Mouse (Mus musculus) spleen, adult 18-20 months (tissue): ENCODE measurements at regions not wholly inside any gene's neighbourhood (a gene's known extent, or its start where the extent isn't known, plus 50 kb on each side); places are given as distances from the start of the nearest gene placed in this dataset.

Experiments
- DNase-seq, 2 experiments: peaks; one replicate each; pipeline ENCODE4 v3.0.0; 2022; ENCODE audit warnings: mixed read lengths in 2 of 2

- DNase-seq, result no peak
Observed at GRCm38 (mm10) chr2:178840975-178841374, 410.6 kb downstream of the Cdh26 start.

DNA sequence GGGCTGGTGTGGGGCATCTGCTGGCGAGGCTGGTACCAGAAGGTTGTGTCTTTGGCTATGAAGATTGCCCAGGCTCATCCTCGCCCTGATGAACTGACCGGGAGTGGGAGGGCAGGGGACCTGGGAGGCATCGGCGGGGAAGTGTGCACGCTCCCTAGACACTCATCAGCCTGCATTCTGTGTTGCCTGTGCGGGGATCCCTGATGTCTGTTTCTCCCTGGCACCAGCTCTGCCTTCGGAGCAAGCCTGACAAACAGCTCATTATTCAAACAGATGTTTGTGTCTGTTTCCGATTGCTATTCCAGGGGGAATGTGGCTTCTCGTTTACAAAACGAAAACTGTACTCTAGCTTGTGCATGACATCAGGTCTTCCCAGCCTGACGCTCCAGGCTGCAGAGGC is 412.3 kb downstream of the Cdh26 start:
- no peak for DNase-seq

DNA sequence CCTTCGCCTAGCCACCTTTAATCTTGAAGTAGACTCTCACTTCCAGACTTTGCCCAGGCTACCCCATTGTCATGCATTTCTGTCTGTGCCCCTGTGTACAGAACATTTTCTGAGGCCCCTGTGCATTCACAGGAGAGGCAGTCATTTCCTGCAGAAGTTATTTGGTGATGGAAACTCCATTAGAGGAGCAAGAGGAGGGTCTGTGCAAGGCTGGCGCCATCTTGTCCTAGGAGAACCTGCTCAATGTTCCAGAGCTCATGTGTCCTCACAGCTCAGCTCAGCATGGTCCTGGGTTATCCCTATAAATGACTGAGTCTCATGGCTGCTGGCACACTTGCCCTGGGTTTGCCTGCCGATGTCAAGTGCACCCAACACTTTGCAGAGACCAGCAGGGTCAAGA is 413.1 kb downstream of the Cdh26 start:
- DNase-seq, result no peak

- DNase-seq, result no peak
Observed at GRCm38 (mm10) chr2:178844561-178844960, 414.2 kb downstream of the Cdh26 start.

DNA sequence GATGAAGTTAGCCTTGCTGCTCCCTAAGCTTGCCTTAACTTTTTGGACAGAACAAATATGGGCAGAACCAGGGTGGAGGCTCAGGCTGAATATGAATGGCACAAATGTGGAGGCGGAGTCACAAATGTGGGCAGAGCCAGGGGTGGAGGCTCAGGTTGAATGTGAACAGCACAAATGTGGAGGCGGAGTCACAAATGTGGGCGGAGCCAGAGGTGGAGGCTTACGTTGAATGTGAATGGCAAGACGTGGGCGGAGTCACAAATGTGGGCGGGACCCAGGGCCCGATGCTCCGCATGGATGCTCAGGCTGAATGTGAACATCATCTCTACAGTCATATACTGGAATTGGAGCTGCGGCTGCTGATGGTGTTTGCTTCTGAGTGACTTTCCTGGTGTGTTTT is 420.0 kb downstream of the Cdh26 start:
- DNase-seq, result no peak

GRCm38 (mm10) chr2:178850769-178851168 is 420.4 kb downstream of the Cdh26 start:
- no peak for DNase-seq

DNA sequence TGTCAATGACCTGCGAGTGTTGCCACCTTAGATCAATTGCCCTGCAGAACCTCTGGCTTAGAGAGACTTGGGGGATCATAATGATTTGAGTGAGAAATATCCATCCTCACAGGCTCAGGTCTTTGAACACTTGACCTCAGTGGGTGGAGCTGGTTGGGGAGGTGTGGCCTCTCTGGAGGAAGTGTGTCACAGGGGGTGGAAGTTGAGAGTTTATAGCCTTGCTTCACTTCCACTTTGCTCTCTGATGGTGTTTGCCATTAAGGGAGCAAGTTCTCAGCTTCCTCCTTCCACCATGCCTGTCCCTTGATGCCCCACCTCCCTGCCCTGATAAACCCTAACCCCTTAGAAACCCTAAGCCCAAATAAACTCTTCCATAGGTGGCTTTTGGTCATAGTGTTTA is 423.7 kb downstream of the Cdh26 start:
- no peak for DNase-seq

- DNase-seq, result no peak
Observed at GRCm38 (mm10) chr2:178854760-178855159, 424.4 kb downstream of the Cdh26 start.

DNA sequence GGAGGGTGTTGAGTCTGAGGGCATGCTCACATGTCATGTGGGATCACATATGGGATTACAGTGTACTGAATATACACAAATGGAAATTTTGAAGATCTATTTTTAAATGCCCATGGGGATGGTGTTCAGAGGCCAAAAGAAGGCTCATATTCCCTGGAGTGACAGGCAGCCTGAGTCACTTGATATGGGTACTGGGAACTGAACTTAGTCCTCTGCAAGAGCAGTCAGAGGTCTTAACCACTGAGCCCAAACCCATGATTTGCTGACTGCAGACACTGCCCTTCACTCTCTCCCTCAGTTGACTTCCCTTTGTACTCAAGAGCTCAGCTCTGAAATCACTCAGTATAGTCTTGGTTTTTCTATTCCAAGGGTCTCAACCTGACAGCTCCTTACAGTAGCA is 432.3 kb downstream of the Cdh26 start:
- DNase-seq, result no peak

GRCm38 (mm10) chr2:178867086-178867485 is 436.8 kb downstream of the Cdh26 start:
- no peak for DNase-seq

- DNase-seq, result no peak
Observed at GRCm38 (mm10) chr2:178869160-178869559, 438.8 kb downstream of the Cdh26 start.

- DNase-seq, result no peak
Observed at GRCm38 (mm10) chr2:178878436-178878835, 448.1 kb downstream of the Cdh26 start.

GRCm38 (mm10) chr2:178885686-178886085 is 455.4 kb downstream of the Cdh26 start:
- DNase-seq, result no peak

GRCm38 (mm10) chr2:178888704-178889103 is 458.4 kb downstream of the Cdh26 start:
- no peak for DNase-seq

- no peak for DNase-seq
Observed at GRCm38 (mm10) chr2:178902397-178902796, 472.1 kb downstream of the Cdh26 start.

GRCm38 (mm10) chr2:178909325-178909724 is 479.0 kb downstream of the Cdh26 start:
- no peak for DNase-seq

- no peak for DNase-seq
Observed at GRCm38 (mm10) chr2:178911646-178912045, 481.3 kb downstream of the Cdh26 start.

DNA sequence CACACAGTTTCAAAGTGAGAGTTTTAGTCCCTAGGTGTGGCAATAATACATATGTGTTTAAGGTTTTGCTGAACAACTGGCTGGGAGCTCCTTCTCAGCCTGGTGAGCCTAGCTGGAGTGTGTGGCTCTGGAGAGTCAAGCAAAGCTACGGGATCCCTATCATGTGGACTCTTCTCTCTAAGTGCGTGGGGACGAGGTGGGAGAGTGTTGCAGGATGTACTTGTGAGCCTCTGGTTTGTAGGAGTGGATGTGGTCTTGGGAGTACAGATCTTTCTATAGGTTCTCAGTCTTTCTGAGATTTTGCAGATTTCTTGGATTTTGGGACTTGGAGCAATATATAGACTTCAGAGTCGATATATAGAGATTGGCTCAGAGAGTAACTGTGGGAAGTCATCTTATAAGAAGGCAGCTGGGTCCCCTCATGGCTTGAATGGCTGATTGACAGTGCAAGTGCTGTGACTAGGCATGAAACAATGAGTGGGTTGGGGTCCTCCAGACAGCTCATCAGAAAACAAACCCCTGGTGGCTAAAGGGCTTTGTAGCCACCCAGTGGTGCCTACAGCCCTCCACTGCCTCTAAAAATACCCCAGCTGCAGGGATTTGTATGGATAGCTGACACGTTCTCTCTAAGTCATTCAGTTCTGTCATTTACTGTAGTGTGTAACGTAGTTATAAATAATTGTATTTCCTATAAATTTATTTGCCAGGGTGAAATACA is 486.1 kb downstream of the Cdh26 start:
- DNase-seq, result no peak

GRCm38 (mm10) chr2:178924456-178925115 is 494.3 kb downstream of the Cdh26 start:
- DNase-seq, result no peak

DNA sequence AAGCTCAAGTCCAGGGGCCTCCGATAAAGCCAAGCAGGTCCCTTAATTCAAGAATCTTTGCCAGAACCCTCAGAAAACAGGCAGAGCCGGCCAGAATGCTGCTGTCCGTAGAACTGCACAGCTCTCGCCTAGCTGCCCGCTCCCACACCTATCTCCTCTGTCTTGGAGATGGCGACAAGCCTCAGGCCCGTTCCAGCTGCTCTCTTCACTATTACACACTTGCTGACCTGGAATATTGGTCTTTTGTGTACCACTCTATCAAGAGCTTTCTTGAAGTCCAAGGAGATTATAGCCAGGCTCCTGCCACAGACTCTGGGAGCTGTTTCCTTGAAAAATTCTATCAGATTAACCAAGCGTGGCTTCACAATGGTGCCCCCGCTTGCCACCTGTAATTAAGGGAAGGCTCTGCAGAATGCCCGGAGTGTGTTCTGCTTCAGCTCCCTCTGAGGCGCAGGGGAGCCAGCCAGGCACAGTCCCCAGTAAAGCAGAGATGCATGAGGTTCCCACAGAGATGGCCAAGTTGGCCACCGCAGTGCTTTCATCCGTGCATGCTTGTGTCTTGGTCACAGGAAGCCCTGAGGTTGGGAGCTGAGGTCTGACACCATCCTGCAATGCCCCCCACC is 496.8 kb downstream of the Cdh26 start:
- DNase-seq, result no peak

DNA sequence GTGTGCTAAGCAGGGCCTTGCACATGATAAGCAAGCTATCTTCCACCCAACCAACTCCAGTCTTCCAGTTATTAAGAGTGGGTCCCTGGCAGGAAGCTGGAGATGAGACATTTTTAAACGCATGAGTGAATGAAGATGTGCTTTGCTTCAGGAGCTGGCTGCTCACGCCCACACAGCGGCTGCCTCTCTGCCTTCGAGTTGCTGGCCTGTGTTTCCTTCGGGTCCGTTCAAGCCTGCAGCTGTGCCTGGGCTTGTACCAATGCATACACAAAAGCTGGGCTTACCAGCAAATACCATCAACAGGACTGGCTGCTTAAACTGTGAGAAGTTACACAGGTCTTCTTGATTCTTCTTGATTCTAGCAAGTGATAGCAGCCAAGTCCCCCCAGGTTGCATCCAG is 498.7 kb downstream of the Cdh26 start:
- no peak for DNase-seq

DNA sequence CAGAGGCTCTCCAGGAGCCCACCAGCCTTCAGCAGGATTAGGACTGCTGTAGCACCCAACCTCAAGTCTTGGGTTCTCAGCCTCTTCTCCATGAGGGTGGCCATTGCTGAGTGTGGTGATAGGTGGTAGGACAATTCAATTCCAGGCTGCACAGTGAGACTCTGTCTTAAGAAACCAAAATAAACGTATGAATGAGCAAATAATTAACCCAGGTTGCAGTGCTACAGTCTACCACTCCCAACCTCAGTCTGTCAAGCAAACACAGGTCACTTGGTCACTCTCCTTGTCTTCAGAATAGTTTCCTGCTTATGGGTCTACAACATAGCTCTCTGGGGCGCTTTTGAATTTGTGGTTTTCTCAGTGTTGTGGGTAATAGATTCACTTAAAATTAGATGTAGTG is 499.8 kb downstream of the Cdh26 start:
- DNase-seq, result no peak

GRCm38 (mm10) chr2:178948471-178948870 is 493.8 kb upstream of the Cdh4 start:
- no peak for DNase-seq

GRCm38 (mm10) chr2:178949103-178949502 is 493.1 kb upstream of the Cdh4 start:
- DNase-seq, result no peak
